Mouse (Mus musculus): Measurements from ENCODE around the gene Dpm3. TPM values are rescaled to one million over a fixed set of nuclear protein-coding genes. Genes with fewer than 3 reads are reported as not detected.

Dpm3 gene
- polyA plus RNA-seq, 1 experiment = 228 TPM

GRCm38 (mm10) chr3:89246261-89247100 lies 12.7 kb upstream of the Dpm3 start, which contains the start of gene Trim46:
Trim46 (minus strand) TSS chr3:89246309.
- peaks cover 9% of the 10 kb centered on the region for H3K36me3 ChIP-seq (ENCODE audit: control insufficient read depth, insufficient read depth)
- peaks cover 8% of the 10 kb centered on the region for H3K79me3 ChIP-seq (ENCODE audit: low read depth)
- H3K27me3 ChIP-seq (ENCODE audit: control insufficient read depth, insufficient read depth, insufficient read length) = no peaks in the 10 kb centered on the region
- H3K4me3 ChIP-seq (ENCODE audit: insufficient read depth, poor library complexity, severe bottlenecking) = peak within 1 kb of the TSS; percentile 61
- peak within 1 kb of the TSS; percentile 83 for H3ac ChIP-seq (ENCODE audit: control insufficient read depth, insufficient read length, low read depth)
- TF ChIP-seq FOSL1 (IDR thresholded peaks at IDR 0.05; ENCODE audit: insufficient read depth, low read length, poor library complexity, severe bottlenecking) = no peak
- TF ChIP-seq CTCF (IDR thresholded peaks at IDR 0.05; ENCODE audit: control insufficient read depth, insufficient read depth, insufficient read length) = peak; percentile 86
- TF ChIP-seq USF1 (IDR thresholded peaks at IDR 0.05; ENCODE audit: low read depth) = no peak
- peaks cover 27% of the 10 kb centered on the region for H3K79me2 ChIP-seq (ENCODE audit: control insufficient read depth, insufficient read depth)

DNA sequence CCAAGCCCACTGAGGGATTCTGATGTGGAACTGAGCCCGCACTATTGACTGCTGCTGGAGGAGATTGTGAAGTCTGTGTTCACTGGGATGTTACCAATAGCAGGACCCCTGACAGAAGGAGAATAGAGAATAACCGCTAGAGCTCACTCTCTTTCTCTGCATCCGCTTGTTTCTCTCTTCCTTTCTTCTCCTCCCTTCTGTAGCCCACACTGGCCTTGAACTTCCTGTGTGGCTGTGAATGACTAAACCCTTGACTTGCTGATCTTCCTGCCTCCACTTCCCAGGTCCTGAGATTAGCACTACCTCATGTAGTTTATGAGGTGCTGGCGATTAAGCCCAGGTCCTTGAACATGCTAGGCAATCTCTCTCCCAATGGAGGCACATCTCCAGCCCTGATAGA lies 11.7 kb upstream of the Dpm3 start:
- peak overlapping the region; percentile 43 for H3ac ChIP-seq (ENCODE audit: control insufficient read depth, insufficient read length, low read depth)
- H3K4me3 ChIP-seq (ENCODE audit: insufficient read depth, poor library complexity, severe bottlenecking) = peak overlapping the region; percentile 61
- peaks cover 8% of the 10 kb centered on the region for H3K79me3 ChIP-seq (ENCODE audit: low read depth)
- no peaks in the 10 kb centered on the region for H3K27me3 ChIP-seq (ENCODE audit: control insufficient read depth, insufficient read depth, insufficient read length)
- TF ChIP-seq CTCF (IDR thresholded peaks at IDR 0.05; ENCODE audit: control insufficient read depth, insufficient read depth, insufficient read length) (no peak), MYOD1 (IDR thresholded peaks at IDR 0.05; ENCODE audit: control insufficient read depth, insufficient read length, low read depth) (no peak), USF1 (IDR thresholded peaks at IDR 0.05; ENCODE audit: low read depth) (no peak), MAX (IDR thresholded peaks at IDR 0.05) (no peak), FOSL1 (IDR thresholded peaks at IDR 0.05; ENCODE audit: insufficient read depth, low read length, poor library complexity, severe bottlenecking) (no peak), MYOG (IDR thresholded peaks at IDR 0.05; ENCODE audit: control insufficient read depth, extremely low read depth, insufficient read length) (no peak), CEBPB (IDR thresholded peaks at IDR 0.05; ENCODE audit: low read depth) (no peak)
- H3K36me3 ChIP-seq (ENCODE audit: control insufficient read depth, insufficient read depth) = peaks cover 4% of the 10 kb centered on the region
- H3K79me2 ChIP-seq (ENCODE audit: control insufficient read depth, insufficient read depth) = peaks cover 27% of the 10 kb centered on the region

DNA sequence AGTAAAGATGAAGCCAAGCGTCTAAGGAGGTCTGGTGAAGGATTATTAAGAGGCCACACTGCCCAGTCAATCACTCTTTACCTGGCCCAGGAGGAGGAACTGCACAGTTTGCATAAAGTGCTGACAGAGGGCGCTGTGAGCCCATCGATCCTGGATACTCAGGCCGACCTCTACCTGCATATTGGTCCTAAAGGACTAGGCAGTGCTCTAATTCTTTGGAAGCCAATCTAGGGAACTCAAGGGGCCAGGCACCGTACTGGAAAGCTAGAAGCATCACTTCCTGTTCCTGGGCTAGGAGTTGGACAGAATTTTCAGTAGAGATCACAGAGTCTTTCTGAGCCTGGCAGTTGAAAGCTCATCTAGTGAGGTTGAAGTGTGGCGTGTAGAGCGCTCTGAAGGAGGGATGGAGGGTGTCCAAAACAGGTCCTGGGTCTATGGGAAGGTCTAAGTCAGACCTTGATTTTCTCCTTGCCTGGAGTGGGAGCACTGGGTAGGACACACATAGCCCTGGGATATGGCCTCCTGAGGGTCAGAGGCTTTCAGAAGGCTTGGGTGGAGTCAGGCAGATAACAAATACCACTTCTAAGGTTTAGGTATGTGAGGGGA lies 8.6 kb upstream of the Dpm3 start:
- Histone ChIP-seq H3K79me2 (ENCODE audit: control insufficient read depth, insufficient read depth) (peaks cover 27% of the 10 kb centered on the region), H3K4me3 (ENCODE audit: insufficient read depth, poor library complexity, severe bottlenecking) (no peak overlapping the region), H3ac (ENCODE audit: control insufficient read depth, insufficient read length, low read depth) (no peak overlapping the region), H3K36me3 (ENCODE audit: control insufficient read depth, insufficient read depth) (peaks cover 4% of the 10 kb centered on the region), H3K79me3 (ENCODE audit: low read depth) (peaks cover 8% of the 10 kb centered on the region), H3K27me3 (ENCODE audit: control insufficient read depth, insufficient read depth, insufficient read length) (no peaks in the 10 kb centered on the region)
- TF ChIP-seq MAX (IDR thresholded peaks at IDR 0.05) = no peak
- no peak for TF ChIP-seq FOSL1 (IDR thresholded peaks at IDR 0.05; ENCODE audit: insufficient read depth, low read length, poor library complexity, severe bottlenecking)
- TF ChIP-seq MYOD1 (IDR thresholded peaks at IDR 0.05; ENCODE audit: control insufficient read depth, insufficient read length, low read depth) = no peak
- TF ChIP-seq CEBPB (IDR thresholded peaks at IDR 0.05; ENCODE audit: low read depth) = no peak
- no peak for TF ChIP-seq MYOG (IDR thresholded peaks at IDR 0.05; ENCODE audit: control insufficient read depth, extremely low read depth, insufficient read length)
- TF ChIP-seq CTCF (IDR thresholded peaks at IDR 0.05; ENCODE audit: control insufficient read depth, insufficient read depth, insufficient read length) = no peak
- no peak for TF ChIP-seq USF1 (IDR thresholded peaks at IDR 0.05; ENCODE audit: low read depth)

GRCm38 (mm10) chr3:89251365-89251895 lies 7.7 kb upstream of the Dpm3 start:
- Histone ChIP-seq H3ac (ENCODE audit: control insufficient read depth, insufficient read length, low read depth) (no peak overlapping the region), H3K79me3 (ENCODE audit: low read depth) (peaks cover 8% of the 10 kb centered on the region), H3K27me3 (ENCODE audit: control insufficient read depth, insufficient read depth, insufficient read length) (no peaks in the 10 kb centered on the region), H3K79me2 (ENCODE audit: control insufficient read depth, insufficient read depth) (peaks cover 25% of the 10 kb centered on the region), H3K4me3 (ENCODE audit: insufficient read depth, poor library complexity, severe bottlenecking) (peak overlapping the region; percentile 2), H3K36me3 (ENCODE audit: control insufficient read depth, insufficient read depth) (peaks cover 4% of the 10 kb centered on the region)
- TF ChIP-seq CEBPB (IDR thresholded peaks at IDR 0.05; ENCODE audit: low read depth) (no peak), CTCF (IDR thresholded peaks at IDR 0.05; ENCODE audit: control insufficient read depth, insufficient read depth, insufficient read length) (no peak), USF1 (IDR thresholded peaks at IDR 0.05; ENCODE audit: low read depth) (no peak), MAX (IDR thresholded peaks at IDR 0.05) (no peak), FOSL1 (IDR thresholded peaks at IDR 0.05; ENCODE audit: insufficient read depth, low read length, poor library complexity, severe bottlenecking) (no peak), MYOD1 (IDR thresholded peaks at IDR 0.05; ENCODE audit: control insufficient read depth, insufficient read length, low read depth) (no peak), MYOG (IDR thresholded peaks at IDR 0.05; ENCODE audit: control insufficient read depth, extremely low read depth, insufficient read length) (no peak)

- TF ChIP-seq MAX (IDR thresholded peaks at IDR 0.05) = no peak
- TF ChIP-seq MYOD1 (IDR thresholded peaks at IDR 0.05; ENCODE audit: control insufficient read depth, insufficient read length, low read depth) = no peak
- TF ChIP-seq MYOG (IDR thresholded peaks at IDR 0.05; ENCODE audit: control insufficient read depth, extremely low read depth, insufficient read length) = no peak
- no peaks in the 10 kb centered on the region for H3K27me3 ChIP-seq (ENCODE audit: control insufficient read depth, insufficient read depth, insufficient read length)
- no peak overlapping the region for H3ac ChIP-seq (ENCODE audit: control insufficient read depth, insufficient read length, low read depth)
- no peaks in the 10 kb centered on the region for H3K79me2 ChIP-seq (ENCODE audit: control insufficient read depth, insufficient read depth)
- no peaks in the 10 kb centered on the region for H3K36me3 ChIP-seq (ENCODE audit: control insufficient read depth, insufficient read depth)
- no peaks in the 10 kb centered on the region for H3K79me3 ChIP-seq (ENCODE audit: low read depth)
- no peak overlapping the region for H3K4me3 ChIP-seq (ENCODE audit: insufficient read depth, poor library complexity, severe bottlenecking)
Observed at GRCm38 (mm10) chr3:89254994-89255393, 4.2 kb upstream of the Dpm3 start.
